Mouse (Mus musculus) hindbrain, embryonic 10.5 days (tissue): ENCODE results near the gene Litaf. TPM values are rescaled to one million over a fixed set of nuclear protein-coding genes. Genes with fewer than 3 reads are reported as not detected.

Experiments
- DNase-seq: peaks from one replicate; pipeline ENCODE4 v3.0.0-alpha.2; 2017; ENCODE audit warnings: low spot score
- H3K27ac ChIP-seq: fragments of 300-500 bp; sonication (generic); 2 replicates; pipeline ENCODE4 v1.5.1; 2016; ENCODE audit warnings: mild to moderate bottlenecking, moderate library complexity
- H3K27me3 ChIP-seq: fragments of 300-500 bp; sonication (generic); 2 replicates; pipeline ENCODE4 v1.6.1; 2016; ENCODE audit warnings: mild to moderate bottlenecking; ENCODE audit not compliant: poor library complexity, insufficient read depth, severe bottlenecking
- H3K36me3 ChIP-seq: fragments of 300-500 bp; sonication (generic); 2 replicates; pipeline ENCODE4 v1.6.1; 2016; ENCODE audit warnings: mild to moderate bottlenecking, moderate library complexity
- H3K4me1 ChIP-seq: fragments of 300-500 bp; sonication (generic); replicated peaks from 2 replicates; pipeline ENCODE4 v1.6.1; 2016; ENCODE audit warnings: mild to moderate bottlenecking
- H3K4me3 ChIP-seq: fragments of 300-500 bp; sonication (generic); 2 replicates; pipeline ENCODE4 v1.5.1; 2016; ENCODE audit warnings: mild to moderate bottlenecking, moderate library complexity
- H3K9me3 ChIP-seq: fragments of 300-500 bp; sonication (generic); 2 replicates; pipeline ENCODE4 v1.6.1; 2016; ENCODE audit warnings: mild to moderate bottlenecking, moderate library complexity
- WGBS: fragments of 180-500 bp; shearing (Covaris S2); methylation state at CpG from one replicate; pipeline ENCODE4 v1.1.7; 2016; 5-methylcytosine and 5-hydroxymethylcytosine counted together
- polyA plus RNA-seq: library from polyadenylated mRNA; unstranded; fragments of >200 nt; fragmentation: Nextera tagmentation; extraction: Ambion mirVana; gene quantifications from 2 replicates; pipeline ENCODE4 v1.2.1, GENCODE M21; 2016

The Litaf gene
- polyA plus RNA-seq, 1 experiment from 2014 or later = 88.8 TPM

DNA sequence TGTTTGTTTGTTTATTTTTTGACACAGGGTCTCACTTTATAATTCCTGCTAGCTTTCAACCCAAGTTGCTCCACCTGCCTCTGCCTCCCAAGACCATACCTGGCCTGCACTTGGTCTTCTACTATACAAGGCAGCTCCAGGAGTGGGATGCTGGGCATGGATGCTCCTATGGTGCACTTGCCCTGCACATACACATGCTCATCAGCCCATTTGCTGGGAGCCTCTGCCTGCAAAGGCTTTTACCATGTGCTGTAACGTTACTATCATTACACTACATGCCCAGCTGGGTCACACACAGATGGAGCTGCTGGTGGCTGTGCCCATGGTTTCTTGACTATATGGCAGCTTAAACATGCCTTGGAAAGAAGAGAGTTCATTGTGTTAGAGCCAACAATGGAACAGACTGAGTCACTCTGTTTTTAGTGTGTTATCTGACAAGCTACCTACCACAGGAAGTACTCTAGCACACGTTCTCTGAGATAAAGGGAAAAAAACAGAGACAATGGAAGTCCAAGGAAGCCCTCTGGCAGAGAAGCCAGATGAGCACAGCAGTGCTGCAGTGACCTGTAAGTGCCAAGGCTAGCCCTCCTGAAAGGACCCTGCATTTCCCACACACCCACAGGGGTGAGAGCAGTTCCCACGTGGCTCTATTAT, 12.4 kb upstream of the Litaf start:
- Histone ChIP-seq H3K27ac (no peak overlapping the region), H3K4me1 (no peaks in the 10 kb centered on the region), H3K9me3 (no peaks in the 10 kb centered on the region), H3K36me3 (peaks cover 98% of the 10 kb centered on the region), H3K27me3 (no peaks in the 10 kb centered on the region), H3K4me3 (no peak overlapping the region)
- WGBS = 90% methylated on average over 3 of the region's 3 CpGs
- DNase-seq = no peak

DNA sequence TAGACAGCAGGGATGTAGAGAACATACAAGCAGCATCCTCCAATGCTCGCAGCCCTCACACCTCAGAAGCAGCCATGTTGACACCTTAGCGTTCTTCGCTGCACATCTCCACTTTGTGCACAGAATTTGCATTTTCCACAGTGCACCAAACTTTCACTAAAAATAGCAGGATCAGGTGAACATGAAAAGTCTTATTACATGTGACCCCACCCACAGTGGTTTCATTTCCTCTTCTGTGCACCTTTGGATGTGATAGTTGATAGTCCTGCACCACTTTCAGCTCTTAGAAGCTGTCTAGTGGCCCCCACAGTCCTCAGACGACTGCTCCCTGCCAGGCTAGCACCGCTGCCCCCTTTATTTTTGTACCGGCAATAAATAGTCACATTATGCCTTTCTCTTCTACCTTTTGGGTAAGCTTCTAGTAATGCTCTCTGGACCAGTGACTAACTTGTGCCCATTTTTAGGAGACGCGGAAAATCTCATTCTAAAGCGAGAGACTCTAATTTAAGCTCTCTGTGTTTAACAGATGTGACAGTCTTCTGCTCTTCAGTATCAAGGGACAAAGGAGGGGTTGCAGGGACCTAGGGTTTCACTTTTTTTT, 11.7 kb upstream of the Litaf start:
- Histone ChIP-seq H3K9me3 (no peaks in the 10 kb centered on the region), H3K4me1 (0 out of 2 replicates have a peak, but pooled peaks cover 5% of the 10 kb centered on the region), H3K27me3 (no peaks in the 10 kb centered on the region), H3K36me3 (peaks cover 98% of the 10 kb centered on the region), H3K27ac (no peak overlapping the region), H3K4me3 (no peak overlapping the region)
- 91% methylated on average over 9 of the region's 9 CpGs for WGBS
- DNase-seq = no peak

DNA sequence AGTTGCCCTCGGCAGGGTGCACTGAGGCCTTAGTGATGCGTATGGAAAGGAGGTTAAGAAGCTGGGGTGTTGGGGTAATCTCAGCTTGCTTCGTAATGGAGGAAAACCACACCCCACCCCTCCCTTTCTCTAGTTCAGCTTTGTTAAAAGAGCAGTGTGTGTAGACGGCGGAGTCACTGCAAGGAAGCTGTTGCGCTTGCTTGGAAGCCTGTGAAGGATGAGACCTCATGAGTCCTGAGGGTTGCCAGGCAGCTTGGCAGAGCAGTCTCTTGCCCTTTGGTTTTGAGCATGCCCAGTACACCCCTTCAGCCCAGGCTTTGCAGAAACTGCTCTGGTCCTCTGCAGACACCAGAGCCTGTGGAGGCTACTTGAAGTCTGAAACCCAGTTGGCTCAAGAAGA, 7.1 kb upstream of the Litaf start:
- WGBS = 83% methylated on average over 6 of the region's 6 CpGs
- no peaks in the 10 kb centered on the region for H3K9me3 ChIP-seq
- H3K36me3 ChIP-seq = peaks cover 86% of the 10 kb centered on the region
- H3K4me3 ChIP-seq = no peak overlapping the region
- no peak overlapping the region for H3K27ac ChIP-seq
- no peaks in the 10 kb centered on the region for H3K27me3 ChIP-seq
- peaks cover 42% of the 10 kb centered on the region for H3K4me1 ChIP-seq
- DNase-seq = no peak

DNA sequence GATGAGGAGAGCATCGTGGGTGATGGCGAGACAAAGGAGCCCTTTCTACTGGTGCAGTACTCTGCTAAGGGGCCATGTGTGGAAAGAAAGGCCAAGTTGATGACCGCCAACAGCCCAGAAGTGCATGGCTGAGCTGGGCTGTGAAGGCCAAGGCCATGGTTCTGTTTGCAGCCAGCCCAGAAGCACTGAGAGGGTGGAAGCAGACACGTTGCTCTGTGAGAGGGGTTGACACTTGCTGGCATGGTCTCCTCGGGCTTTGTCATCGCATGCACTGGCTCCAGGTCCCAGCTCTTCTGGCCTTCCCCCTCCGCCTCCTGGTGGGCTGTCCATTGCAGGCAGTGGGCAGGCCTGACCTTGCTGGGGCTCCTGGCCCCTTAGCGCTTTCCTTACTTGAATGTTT, 6.5 kb upstream of the Litaf start:
- H3K27ac ChIP-seq = no peak overlapping the region
- no peaks in the 10 kb centered on the region for H3K9me3 ChIP-seq
- DNase-seq = no peak
- WGBS = 82% methylated on average over 8 of the region's 8 CpGs
- H3K27me3 ChIP-seq = no peaks in the 10 kb centered on the region
- peaks cover 80% of the 10 kb centered on the region for H3K36me3 ChIP-seq
- H3K4me1 ChIP-seq = peaks cover 48% of the 10 kb centered on the region
- H3K4me3 ChIP-seq = no peak overlapping the region

DNA sequence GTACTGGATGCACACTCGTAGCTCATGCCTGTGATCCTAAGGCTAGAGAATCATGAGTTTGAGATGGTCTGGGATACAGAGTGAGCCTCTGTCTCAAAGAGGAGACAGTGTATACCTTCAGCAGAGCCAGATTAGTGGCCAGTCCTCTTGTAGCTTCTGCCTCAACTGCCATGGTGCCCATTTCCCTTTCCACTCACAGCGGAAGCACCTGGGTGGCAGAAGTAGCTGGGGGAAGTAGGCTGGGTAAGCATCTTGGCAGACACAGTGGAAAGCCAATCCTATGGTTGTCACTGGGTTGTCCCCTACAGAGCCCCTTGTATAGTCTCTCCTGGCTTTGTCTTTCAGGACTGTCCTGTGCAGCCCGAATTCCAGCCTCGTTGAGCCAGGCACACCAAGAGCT, 5.9 kb upstream of the Litaf start:
- Histone ChIP-seq H3K27ac (no peak overlapping the region), H3K4me3 (no peak overlapping the region), H3K36me3 (peaks cover 76% of the 10 kb centered on the region), H3K4me1 (peaks cover 53% of the 10 kb centered on the region), H3K9me3 (no peaks in the 10 kb centered on the region), H3K27me3 (no peaks in the 10 kb centered on the region)
- 93% methylated on average over 4 of the region's 4 CpGs for WGBS
- no peak for DNase-seq

DNA sequence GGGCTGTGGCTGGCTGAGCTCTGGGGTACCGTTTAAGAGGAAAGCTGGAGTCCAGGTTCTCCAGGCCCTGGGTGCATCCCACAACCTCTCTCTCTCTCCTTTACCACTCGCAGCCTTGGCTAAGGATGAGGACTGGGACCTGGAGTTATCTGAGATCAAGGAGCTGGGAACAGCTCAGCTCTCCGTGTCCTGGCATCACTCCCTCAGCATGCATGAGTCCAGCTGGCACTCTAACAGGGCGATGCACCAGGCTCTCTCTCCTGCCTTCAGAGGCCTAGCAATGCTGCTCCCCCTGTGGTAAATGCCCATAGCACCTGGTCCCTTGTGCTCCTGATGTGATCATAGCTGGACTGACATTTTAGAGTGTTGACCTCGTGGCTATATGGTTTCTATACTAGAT, 5.2 kb upstream of the Litaf start:
- Histone ChIP-seq H3K4me3 (no peak overlapping the region), H3K9me3 (no peaks in the 10 kb centered on the region), H3K27me3 (no peaks in the 10 kb centered on the region), H3K36me3 (peaks cover 69% of the 10 kb centered on the region), H3K4me1 (peaks cover 57% of the 10 kb centered on the region), H3K27ac (peak overlapping the region; percentile 23; the same call in 1 of the 2 replicates)
- no peak for DNase-seq
- 88% methylated on average over 5 of the region's 5 CpGs for WGBS

DNA sequence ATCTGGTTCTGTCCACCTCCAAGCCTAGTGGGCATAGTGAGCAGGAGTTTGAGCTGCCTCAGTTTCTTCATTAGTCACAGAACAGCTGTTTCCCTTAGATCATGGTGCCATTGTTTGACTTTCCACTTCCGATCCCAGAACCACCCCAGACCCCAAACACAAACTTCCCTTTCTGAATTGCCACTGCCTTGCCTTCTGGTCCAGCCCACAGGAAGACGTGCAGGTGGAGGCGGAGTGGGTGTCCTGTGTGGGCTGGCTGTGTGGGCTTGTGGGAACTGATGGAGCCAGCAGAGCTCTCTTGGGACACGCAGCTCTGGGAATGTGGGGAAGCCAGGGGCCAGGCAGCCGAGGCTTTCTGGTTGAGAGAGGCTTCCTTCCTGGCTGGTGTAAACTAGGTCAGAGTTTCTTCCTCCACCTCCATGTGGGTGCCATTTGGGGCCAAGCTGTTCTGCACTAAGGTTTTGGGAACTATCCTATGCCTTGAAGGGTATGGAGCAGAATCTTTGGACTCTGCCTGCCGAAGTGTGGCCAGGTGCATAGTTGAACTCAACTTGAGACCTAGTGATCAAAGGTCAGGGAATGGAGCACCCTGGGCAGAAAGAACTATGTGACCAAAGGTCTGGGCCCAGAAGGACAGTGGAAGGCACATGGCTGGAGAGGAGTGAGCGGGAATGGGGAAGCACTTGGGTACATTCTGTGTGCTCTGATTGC, 3.9 kb upstream of the Litaf start:
- 86% methylated on average over 7 of the region's 7 CpGs for WGBS
- H3K36me3 ChIP-seq = peaks cover 56% of the 10 kb centered on the region
- H3K4me1 ChIP-seq = peaks cover 69% of the 10 kb centered on the region
- H3K4me3 ChIP-seq = peak overlapping the region; percentile 1; the same call in 1 of the 2 replicates
- no peak for DNase-seq
- H3K9me3 ChIP-seq = no peaks in the 10 kb centered on the region
- peak overlapping the region; percentile 46; the same call in 1 of the 2 replicates for H3K27ac ChIP-seq
- H3K27me3 ChIP-seq = no peaks in the 10 kb centered on the region

DNA sequence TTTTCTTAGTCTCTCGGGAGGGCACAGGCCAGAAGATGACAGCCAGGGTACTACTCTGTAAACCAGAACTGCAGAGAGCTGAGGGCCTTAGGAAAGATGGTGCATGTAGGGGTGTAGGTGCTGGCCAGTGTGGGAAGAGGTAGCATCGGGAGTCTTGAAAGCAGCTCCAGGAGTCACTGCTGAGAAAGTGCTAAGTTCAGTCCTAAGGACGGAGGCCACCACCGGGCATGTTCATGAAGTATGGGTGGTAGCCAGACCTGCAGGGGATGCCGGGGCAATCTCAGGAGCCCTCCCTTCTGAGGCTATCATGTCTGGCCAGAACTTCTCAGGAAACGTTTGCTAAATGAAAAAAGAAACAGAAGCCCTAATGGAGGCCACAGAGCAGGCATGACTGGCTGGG, 3.3 kb upstream of the Litaf start:
- Histone ChIP-seq H3K27ac (0 out of 2 replicates have a peak overlapping the region, but pooled peaks have one; percentile 24), H3K27me3 (no peaks in the 10 kb centered on the region), H3K36me3 (peaks cover 50% of the 10 kb centered on the region), H3K4me1 (peaks cover 71% of the 10 kb centered on the region), H3K4me3 (peak overlapping the region; percentile 1; the same call in 1 of the 2 replicates), H3K9me3 (no peaks in the 10 kb centered on the region)
- 84% methylated on average over 6 of the region's 6 CpGs for WGBS
- DNase-seq = no peak

DNA sequence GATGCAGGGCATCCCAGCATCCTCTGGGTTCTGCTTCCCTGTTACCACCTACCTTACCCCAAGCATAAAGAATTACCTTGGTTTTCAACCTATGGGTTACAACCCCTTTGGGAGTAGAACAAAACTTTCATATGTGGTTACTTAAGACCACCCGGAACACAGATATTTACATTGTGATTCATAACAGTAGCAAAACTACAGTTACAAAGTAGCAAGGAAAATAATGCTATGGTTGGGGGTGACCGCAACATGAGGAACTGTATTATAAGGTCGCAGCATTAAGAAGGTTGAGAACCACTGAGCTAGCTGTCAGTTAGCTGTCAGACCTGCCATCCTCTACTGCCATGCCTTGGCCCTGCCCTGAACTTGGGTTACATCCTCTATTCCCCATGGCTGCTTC, 2.7 kb upstream of the Litaf start:
- 95% methylated on average over 3 of the region's 3 CpGs for WGBS
- peaks cover 74% of the 10 kb centered on the region for H3K4me1 ChIP-seq
- H3K4me3 ChIP-seq = peak overlapping the region; percentile 75
- H3K36me3 ChIP-seq = peaks cover 44% of the 10 kb centered on the region
- H3K27me3 ChIP-seq = no peaks in the 10 kb centered on the region
- no peaks in the 10 kb centered on the region for H3K9me3 ChIP-seq
- H3K27ac ChIP-seq = 0 out of 2 replicates have a peak overlapping the region, but pooled peaks have one; percentile 24
- DNase-seq = no peak

DNA sequence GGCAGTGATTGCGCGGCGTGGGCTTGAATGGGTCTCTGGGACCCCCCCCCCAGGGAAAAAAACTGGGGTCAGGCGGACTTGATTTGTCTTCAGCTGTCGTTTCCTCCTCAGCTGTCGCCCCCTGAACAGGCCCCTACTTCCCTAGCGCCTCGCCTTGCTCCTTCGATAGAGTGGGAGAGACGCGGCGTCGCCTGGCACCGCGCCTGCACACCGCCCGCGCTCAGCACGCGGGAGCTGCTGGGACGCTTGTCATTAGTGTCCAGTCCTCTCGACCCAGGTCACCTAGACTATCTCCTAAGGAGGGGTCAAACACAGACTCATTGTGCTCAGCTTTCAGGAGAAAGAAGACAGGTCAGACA, 855 bp upstream of the Litaf start:
- Histone ChIP-seq H3K36me3 (peaks cover 26% of the 10 kb centered on the region), H3K27me3 (no peaks in the 10 kb centered on the region), H3K4me1 (peaks cover 78% of the 10 kb centered on the region), H3K27ac (peak overlapping the region; percentile 98), H3K9me3 (no peaks in the 10 kb centered on the region), H3K4me3 (peak overlapping the region; percentile 75)
- WGBS = 0% methylated on average over 22 of the region's 22 CpGs
- peak; percentile 71 for DNase-seq

DNA sequence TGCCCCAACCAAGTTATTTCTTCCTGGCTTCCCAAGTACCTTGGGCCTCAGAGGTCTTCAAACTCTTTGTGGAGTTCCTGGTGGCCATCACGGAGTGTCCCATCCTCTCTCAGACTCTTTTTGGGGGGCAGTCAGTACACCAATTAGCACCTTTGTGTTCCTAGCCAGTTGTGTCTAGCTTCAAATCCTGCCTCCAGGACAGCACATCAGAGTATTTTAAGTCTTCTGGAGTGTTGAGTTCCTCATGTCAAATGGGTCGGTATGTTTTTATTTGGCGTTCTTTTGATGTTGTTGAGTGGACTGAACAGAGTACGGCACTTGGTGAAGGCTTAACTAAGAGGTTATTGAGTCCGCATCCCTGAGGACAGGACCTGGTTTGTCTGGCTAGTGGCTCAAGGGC, 526 bp downstream of the Litaf start:
- no peak for DNase-seq
- WGBS = 63% methylated on average over 5 of the region's 5 CpGs
- Histone ChIP-seq H3K4me3 (peak overlapping the region; percentile 75), H3K36me3 (peaks cover 13% of the 10 kb centered on the region), H3K9me3 (no peaks in the 10 kb centered on the region), H3K4me1 (peaks cover 72% of the 10 kb centered on the region), H3K27ac (peak overlapping the region; percentile 98), H3K27me3 (no peaks in the 10 kb centered on the region)

DNA sequence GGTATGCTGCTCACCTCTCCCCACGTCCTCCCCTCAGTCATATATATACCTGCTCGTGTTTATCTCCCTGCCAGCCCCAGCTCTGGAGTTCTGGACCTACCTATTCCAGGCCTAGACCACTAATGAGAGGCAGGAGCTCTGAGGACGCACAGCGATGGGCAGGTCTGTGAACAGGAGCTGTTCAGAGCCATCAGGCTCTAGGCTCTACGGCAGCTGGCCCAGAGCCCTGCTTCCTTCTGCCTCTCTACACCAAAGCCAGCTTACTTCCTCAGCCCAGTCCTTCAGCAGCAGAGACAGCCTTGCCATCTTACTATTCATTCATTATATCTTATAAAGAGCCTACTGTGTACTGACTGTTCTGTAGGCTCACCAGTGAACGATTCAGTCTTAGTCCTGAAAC, 1.2 kb downstream of the Litaf start:
- H3K9me3 ChIP-seq = no peaks in the 10 kb centered on the region
- no peaks in the 10 kb centered on the region for H3K27me3 ChIP-seq
- peaks cover 10% of the 10 kb centered on the region for H3K36me3 ChIP-seq
- H3K4me1 ChIP-seq = peaks cover 66% of the 10 kb centered on the region
- 93% methylated on average over 6 of the region's 6 CpGs for WGBS
- H3K27ac ChIP-seq = 0 out of 2 replicates have a peak overlapping the region, but pooled peaks have one; percentile 6
- DNase-seq = no peak
- 0 out of 2 replicates have a peak overlapping the region, but pooled peaks have one; percentile 75 for H3K4me3 ChIP-seq

DNA sequence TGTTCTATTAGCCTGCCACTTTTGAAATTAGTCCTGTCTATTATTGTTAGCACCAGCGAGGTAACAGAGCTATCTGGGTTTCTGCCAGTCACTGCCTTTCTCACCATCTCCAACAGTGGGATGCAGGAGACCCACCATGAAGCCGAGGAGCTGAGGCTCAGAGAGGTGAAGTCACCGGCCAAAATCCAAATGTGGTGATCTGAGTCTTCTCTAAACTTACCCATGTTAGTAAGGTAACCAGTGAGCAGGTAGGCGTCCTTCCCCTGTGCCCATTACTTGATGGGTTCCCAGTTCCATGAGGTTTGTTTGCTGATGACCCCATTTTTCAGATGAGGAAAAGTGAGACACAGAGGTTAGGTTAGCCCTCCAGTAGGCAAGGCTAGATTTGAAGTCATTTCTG, 1.6 kb downstream of the Litaf start:
- Histone ChIP-seq H3K36me3 (peaks cover 9% of the 10 kb centered on the region), H3K27me3 (no peaks in the 10 kb centered on the region)
- WGBS = 88% methylated on average over 4 of the region's 4 CpGs

More for the DNA sequence above, 1.6 kb downstream of the Litaf start:
- H3K27ac ChIP-seq = no peak overlapping the region
- no peak overlapping the region for H3K4me3 ChIP-seq
- no peak for DNase-seq
- H3K9me3 ChIP-seq = no peaks in the 10 kb centered on the region
- H3K4me1 ChIP-seq = peaks cover 62% of the 10 kb centered on the region
